Mouse (Mus musculus) embryonic fibroblast, embryonic 13.5 days (primary cell): ENCODE data around the gene Nectin2.

Experiments
- CTCF ChIP-seq: IDR thresholded peaks from 2 replicates; pipeline ENCODE4 v1.5.1; 2011; ENCODE audit warnings: mild to moderate bottlenecking, control low read depth, low read length, moderate library complexity, borderline replicate concordance; ENCODE audit not compliant: insufficient read depth
- POLR2A ChIP-seq: IDR thresholded peaks from 2 replicates; pipeline ENCODE4 v1.6.1; 2011; ENCODE audit warnings: low read depth, mild to moderate bottlenecking, control low read depth, low read length, moderate library complexity

DNA sequence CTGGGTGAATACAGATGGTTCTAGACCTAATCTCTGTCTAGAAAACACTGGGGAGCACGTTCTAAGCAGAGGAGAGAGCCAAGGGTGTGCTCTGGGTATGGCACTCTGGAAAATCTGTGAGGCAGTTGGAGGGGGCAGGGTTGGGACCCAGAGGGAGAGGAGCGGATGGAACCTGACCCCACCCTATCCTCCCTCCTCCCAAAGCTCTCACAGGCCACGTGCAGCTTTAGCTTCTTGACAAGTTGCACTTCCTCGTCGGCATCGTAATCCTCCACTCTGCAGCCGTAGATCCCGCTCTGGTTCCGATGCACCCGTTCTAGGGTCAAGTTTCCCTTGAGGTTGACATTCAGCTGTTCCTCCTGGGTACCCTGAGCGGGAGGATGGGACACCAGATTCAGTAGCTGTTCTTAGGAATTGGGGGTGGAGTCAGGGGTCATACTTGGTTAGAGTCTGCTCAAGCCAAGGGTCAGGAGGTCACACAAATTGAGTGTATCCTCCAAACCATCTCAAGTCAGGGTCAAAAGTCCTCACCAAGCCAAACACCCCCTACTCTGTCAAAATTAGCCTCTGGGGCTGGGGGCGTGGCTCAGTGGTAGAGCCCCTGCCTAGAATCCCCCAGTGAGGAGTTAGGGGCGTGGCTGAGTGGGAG, 13.7 kb upstream of the Nectin2 start:
- TF ChIP-seq CTCF (no peak), POLR2A (no peak)
